Mouse (Mus musculus) heart, postnatal 0 days (tissue): ENCODE results near the gene Slc17a8.

Experiments used
- CTCF ChIP-seq: IDR thresholded peaks from 2 replicates; pipeline ENCODE4 v1.5.1; 2016; ENCODE audit warnings: antibody characterized with exemption, control low read depth, low read depth
- EP300 ChIP-seq: IDR thresholded peaks from 2 replicates; pipeline ENCODE4 v1.6.1; 2016; ENCODE audit warnings: antibody characterized with exemption, low read depth

DNA sequence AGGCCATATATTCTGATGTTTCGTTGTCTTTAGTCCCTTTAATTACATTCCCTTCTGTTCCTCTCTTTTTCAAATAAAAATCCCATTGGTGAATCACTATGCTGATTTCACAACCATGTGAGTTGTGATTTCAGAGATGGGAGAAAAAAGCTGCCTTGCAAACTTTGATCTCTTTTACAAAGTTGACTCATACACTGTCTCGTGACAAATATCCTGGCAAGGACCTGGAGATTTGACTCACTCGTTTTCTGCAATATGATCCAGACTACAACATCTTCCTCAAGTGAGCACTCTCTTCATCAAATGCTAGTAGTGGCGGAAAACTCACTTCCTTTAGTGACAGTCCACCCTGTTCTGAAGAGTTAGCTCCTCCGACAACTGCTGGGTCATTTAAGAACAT is 21.7 kb downstream of the Slc17a8 start:
- TF ChIP-seq CTCF = no peak
- no peak for TF ChIP-seq EP300
